ENCODE assay signal across 20 mouse cellular contexts in the genomic region with DNA sequence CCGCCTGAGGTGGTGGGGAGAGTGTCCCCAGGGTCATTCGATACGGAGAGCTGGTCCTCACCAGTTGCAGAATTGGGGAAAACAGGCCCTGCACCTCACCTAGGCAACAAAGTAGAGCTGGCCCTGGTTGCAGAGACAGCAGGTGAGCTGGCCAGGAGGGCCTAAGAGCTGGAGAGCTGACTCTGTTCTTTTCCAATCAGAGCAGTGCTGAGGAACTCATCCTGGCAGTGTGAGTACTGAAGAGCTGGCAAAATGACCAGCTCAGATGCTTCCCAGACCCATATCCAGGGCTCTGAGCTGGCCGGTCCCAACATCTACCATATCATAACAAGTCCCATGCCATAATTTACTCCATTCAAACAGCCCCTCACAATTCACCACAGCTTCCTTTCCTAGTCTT. TPM values are rescaled to one million over a fixed set of nuclear protein-coding genes. Genes with fewer than 3 reads are reported as not detected.
DNase-seq lines count a peak whose midpoint lies in the region; ATAC-seq and TF ChIP-seq lines count a peak whose summit lies in the region.
"Had no signal": no experiment of that assay in that cellular context is flagged by ENCODE, and none has a peak within 500 bp of the region (broad histone marks: within the 10 kb centered on the region; RNA-seq: fewer than 3 reads in every experiment).

No protein-coding gene starts in this region.

- DNase-seq in cerebellum, adult 11-12 months = peak; percentile 25
- DNase-seq in cerebellum, adult 8-10 months = no peak
- DNase-seq in brain, adult 2 months (ENCODE audit: low read depth, low spot score) = peak; percentile 41
- peak; percentile 29 for DNase-seq in cerebellum, adult 9-10 months
- DNase-seq in gastrocnemius, adult 2 months = no peak
- DNase-seq: adrenal gland, adult 2 months; adrenal gland, postnatal 14 days; gastrocnemius, postnatal 25 days; heart, adult 2 months; kidney, adult 2 months had no signal

- no peak for TF ChIP-seq CTCF in gastrocnemius, adult 2 months (IDR thresholded peaks at IDR 0.05)

- no peak overlapping the region for H3K4me3 ChIP-seq in gastrocnemius, adult 2 months
- H3K4me3 ChIP-seq: embryonic facial prominence, embryonic 12.5 days; embryonic facial prominence, embryonic 15.5 days; erythroblast, embryonic 14.5 days; forebrain, embryonic 12.5 days; forebrain, embryonic 15.5 days; heart, adult 2 months; hindbrain, embryonic 12.5 days; hindbrain, embryonic 15.5 days had no signal

- intact Hi-C loops in gastrocnemius, adult 2 months (cut with DNase I) = no loop called here

- 0 out of 2 replicates have a peak, but pooled peaks have one; percentile 35 for ATAC-seq in erythroblast, adult 5-6 weeks (replicated peaks; ENCODE audit: low FRiP score, poor library complexity, severe bottlenecking)
- ATAC-seq: CD4-positive, CD25-positive, alpha-beta regulatory T cell, adult 4 months; forebrain, embryonic 15.5 days; intestine, postnatal 0 days had no signal

- no peak overlapping the region for H3K27ac ChIP-seq in gastrocnemius, adult 2 months
- H3K27ac ChIP-seq: embryonic facial prominence, embryonic 12.5 days; embryonic facial prominence, embryonic 15.5 days; forebrain, embryonic 12.5 days; forebrain, embryonic 15.5 days; heart, adult 2 months; hindbrain, embryonic 12.5 days; hindbrain, embryonic 15.5 days had no signal

RNA-seq across cellular contexts. Expression of a gene that starts 34.7 kb away (rescaled TPM):
- total RNA-seq in erythroblast, adult 5-6 weeks (2015; ENCODE audit: low replicate concordance) = 10.2 and 10.7 TPM in 2 replicates
- 22.8 and 30.2 TPM in 2 replicates for total RNA-seq in erythroblast, adult 5-6 weeks (2017; ENCODE audit: low replicate concordance)
- total RNA-seq in gastrocnemius, adult 2 months (2021) = 1 to 10 TPM; 5.8 to 9.6 TPM

Comparison
In these comparisons a context has a peak if more than half of its experiments do, and no peak if none do; other contexts are left out.
1. DNase-seq: peak in cerebellum, adult 11-12 months (single experiment), brain, adult 2 months (single experiment) and cerebellum, adult 9-10 months (single experiment); none in cerebellum, adult 8-10 months (single experiment) and gastrocnemius, adult 2 months (single experiment).